Mouse (Mus musculus) limb, embryonic 13.5 days (tissue): ENCODE results near the gene Cyp1a2. TPM values are rescaled to one million over a fixed set of nuclear protein-coding genes. Genes with fewer than 3 reads are reported as not detected.

ENCODE experiments used
- ATAC-seq: fragments of 200-750 bp; cut with Nextera tagmentation; 2 replicates; pipeline ENCODE4 v1.8.0; 2017; ENCODE audit warnings: low read depth, moderate number of reproducible peaks, moderate TSS enrichment; ENCODE audit not compliant: low FRiP score
- H3K27ac ChIP-seq: fragments of 300-500 bp; sonication (generic); 2 replicates; pipeline ENCODE4 v1.5.1; 2015; ENCODE audit warnings: inconsistent platforms, mild to moderate bottlenecking, moderate library complexity
- H3K27me3 ChIP-seq: fragments of 300-500 bp; sonication (generic); 2 replicates; pipeline ENCODE4 v1.6.1; 2015; ENCODE audit warnings: mild to moderate bottlenecking, inconsistent platforms
- H3K36me3 ChIP-seq: fragments of 300-500 bp; sonication (generic); 2 replicates; pipeline ENCODE4 v1.6.1; 2015; ENCODE audit warnings: inconsistent platforms, mild to moderate bottlenecking, moderate library complexity
- H3K4me1 ChIP-seq: fragments of 300-500 bp; sonication (generic); 2 replicates; pipeline ENCODE4 v1.6.1; 2015; ENCODE audit warnings: inconsistent platforms
- H3K4me2 ChIP-seq: fragments of 300-500 bp; sonication (generic); replicated peaks from 2 replicates; pipeline ENCODE4 v1.6.1; 2015; ENCODE audit warnings: inconsistent platforms, mild to moderate bottlenecking, moderate library complexity
- H3K4me3 ChIP-seq: fragments of 300-500 bp; sonication (generic); 2 replicates; pipeline ENCODE4 v1.5.1; 2015; ENCODE audit warnings: moderate library complexity, mild to moderate bottlenecking, inconsistent platforms
- H3K9ac ChIP-seq: fragments of 300-500 bp; sonication (generic); 2 replicates; pipeline ENCODE4 v1.6.1; 2015; ENCODE audit warnings: mild to moderate bottlenecking, inconsistent platforms
- H3K9me3 ChIP-seq: fragments of 300-500 bp; sonication (generic); 2 replicates; pipeline ENCODE4 v1.6.1; 2016; ENCODE audit warnings: inconsistent platforms
- WGBS: fragments of 180-500 bp; shearing (Covaris S2); methylation state at CpG from one replicate; pipeline ENCODE4 v1.1.7; 2015; 5-methylcytosine and 5-hydroxymethylcytosine counted together
- polyA plus RNA-seq: library from polyadenylated mRNA; unstranded; fragments of >200 nt; fragmentation: Nextera tagmentation; extraction: Ambion mirVana; gene quantifications from 2 replicates; pipeline ENCODE4 v1.2.1, GENCODE M21; 2015

Gene Cyp1a2
- polyA plus RNA-seq, 1 experiment from 2014 or later: not detected

- WGBS: 77% methylated on average over 3 of the region's 3 CpGs
- Histone ChIP-seq H3K9ac (no peak overlapping the region), H3K4me3 (no peak overlapping the region), H3K36me3 (no peaks in the 10 kb centered on the region), H3K4me1 (no peaks in the 10 kb centered on the region), H3K9me3 (no peaks in the 10 kb centered on the region), H3K27ac (no peak overlapping the region), H3K27me3 (no peaks in the 10 kb centered on the region), H3K4me2 (no peak overlapping the region)
- ATAC-seq: no peak
Measured at GRCm38 (mm10) chr9:57669566-57669965, 13.9 kb downstream of the Cyp1a2 start.

- no peak overlapping the region for H3K9ac ChIP-seq
- no peak for ATAC-seq
- H3K4me1 ChIP-seq: no peaks in the 10 kb centered on the region
Measured at GRCm38 (mm10) chr9:57668277-57668676, 15.2 kb downstream of the Cyp1a2 start.

GRCm38 (mm10) chr9:57667817-57668216, 15.7 kb downstream of the Cyp1a2 start:
- no peaks in the 10 kb centered on the region for H3K9me3 ChIP-seq
- no peak overlapping the region for H3K9ac ChIP-seq
- no peaks in the 10 kb centered on the region for H3K36me3 ChIP-seq
- H3K4me1 ChIP-seq: no peaks in the 10 kb centered on the region
- no peak overlapping the region for H3K4me2 ChIP-seq
- no peak overlapping the region for H3K27ac ChIP-seq
- no peaks in the 10 kb centered on the region for H3K27me3 ChIP-seq
- WGBS: 72% methylated on average over 11 of the region's 11 CpGs
- no peak overlapping the region for H3K4me3 ChIP-seq
- no peak for ATAC-seq

More at GRCm38 (mm10) chr9:57668277-57668676, 15.2 kb downstream of the Cyp1a2 start:
- Histone ChIP-seq H3K4me3 (no peak overlapping the region), H3K27ac (no peak overlapping the region), H3K4me2 (no peak overlapping the region), H3K36me3 (no peaks in the 10 kb centered on the region), H3K27me3 (no peaks in the 10 kb centered on the region), H3K9me3 (no peaks in the 10 kb centered on the region)
- WGBS: 25% methylated on average over 1 of the region's 1 CpGs

- no peaks in the 10 kb centered on the region for H3K36me3 ChIP-seq
Measured at GRCm38 (mm10) chr9:57667136-57667535, 16.4 kb downstream of the Cyp1a2 start.

GRCm38 (mm10) chr9:57666536-57666935, 17.0 kb downstream of the Cyp1a2 start:
- Histone ChIP-seq H3K27me3 (no peaks in the 10 kb centered on the region), H3K4me1 (no peaks in the 10 kb centered on the region), H3K4me2 (no peak overlapping the region), H3K36me3 (no peaks in the 10 kb centered on the region), H3K27ac (no peak overlapping the region), H3K9ac (no peak overlapping the region), H3K4me3 (no peak overlapping the region), H3K9me3 (no peaks in the 10 kb centered on the region)
- 81% methylated on average over 8 of the region's 8 CpGs for WGBS
- no peak for ATAC-seq

More at GRCm38 (mm10) chr9:57667136-57667535, 16.4 kb downstream of the Cyp1a2 start:
- Histone ChIP-seq H3K9me3 (no peaks in the 10 kb centered on the region), H3K4me3 (no peak overlapping the region), H3K4me2 (no peak overlapping the region), H3K27me3 (no peaks in the 10 kb centered on the region), H3K27ac (no peak overlapping the region), H3K4me1 (no peaks in the 10 kb centered on the region), H3K9ac (no peak overlapping the region)
- WGBS: 73% methylated on average over 3 of the region's 3 CpGs
- ATAC-seq: no peak

GRCm38 (mm10) chr9:57664616-57665015, 18.9 kb downstream of the Cyp1a2 start:
- Histone ChIP-seq H3K27me3 (no peaks in the 10 kb centered on the region), H3K4me3 (no peak overlapping the region), H3K4me2 (no peak overlapping the region), H3K9ac (no peak overlapping the region), H3K4me1 (no peaks in the 10 kb centered on the region), H3K36me3 (no peaks in the 10 kb centered on the region), H3K9me3 (no peaks in the 10 kb centered on the region), H3K27ac (no peak overlapping the region)
- WGBS: 61% methylated on average over 7 of the region's 7 CpGs
- ATAC-seq: no peak

GRCm38 (mm10) chr9:57661552-57661951, 22.0 kb downstream of the Cyp1a2 start:
- no peak overlapping the region for H3K27ac ChIP-seq
- H3K9ac ChIP-seq: no peak overlapping the region
- H3K9me3 ChIP-seq: no peaks in the 10 kb centered on the region
- no peaks in the 10 kb centered on the region for H3K4me1 ChIP-seq
- no peaks in the 10 kb centered on the region for H3K27me3 ChIP-seq
- no peaks in the 10 kb centered on the region for H3K36me3 ChIP-seq
- WGBS: 67% methylated on average over 3 of the region's 3 CpGs
- no peak overlapping the region for H3K4me3 ChIP-seq
- ATAC-seq: no peak
- H3K4me2 ChIP-seq: no peak overlapping the region

- H3K27me3 ChIP-seq: no peaks in the 10 kb centered on the region
- no peak for ATAC-seq
- no peak overlapping the region for H3K9ac ChIP-seq
- 72% methylated on average over 6 of the region's 6 CpGs for whole genome bisulfite sequencing
- no peaks in the 10 kb centered on the region for H3K9me3 ChIP-seq
- no peak overlapping the region for H3K4me3 ChIP-seq
- no peaks in the 10 kb centered on the region for H3K36me3 ChIP-seq
- no peak overlapping the region for H3K4me2 ChIP-seq
- no peak overlapping the region for H3K27ac ChIP-seq
- H3K4me1 ChIP-seq: no peaks in the 10 kb centered on the region
Measured at GRCm38 (mm10) chr9:57660501-57660900, 23.0 kb downstream of the Cyp1a2 start.

GRCm38 (mm10) chr9:57659774-57660173, 23.7 kb downstream of the Cyp1a2 start:
- no peak overlapping the region for H3K4me3 ChIP-seq
- H3K27ac ChIP-seq: no peak overlapping the region
- no peaks in the 10 kb centered on the region for H3K4me1 ChIP-seq
- H3K4me2 ChIP-seq: no peak overlapping the region
- no peak overlapping the region; the same call in 1 of the 2 replicates for H3K9ac ChIP-seq
- ATAC-seq: no peak; the same call in 1 of the 2 replicates
- no peaks in the 10 kb centered on the region for H3K36me3 ChIP-seq
- peaks cover 4% of the 10 kb centered on the region for H3K27me3 ChIP-seq
- H3K9me3 ChIP-seq: no peaks in the 10 kb centered on the region
- 29% methylated on average over 4 of the region's 4 CpGs for WGBS

GRCm38 (mm10) chr9:57658970-57659369, 24.5 kb downstream of the Cyp1a2 start:
- Histone ChIP-seq H3K27ac (no peak overlapping the region), H3K9ac (no peak overlapping the region; the same call in 1 of the 2 replicates), H3K9me3 (no peaks in the 10 kb centered on the region), H3K4me2 (no peak overlapping the region), H3K27me3 (peaks cover 12% of the 10 kb centered on the region), H3K4me1 (no peaks in the 10 kb centered on the region), H3K36me3 (no peaks in the 10 kb centered on the region), H3K4me3 (no peak overlapping the region)
- no peak for ATAC-seq
- 81% methylated on average over 4 of the region's 4 CpGs for WGBS

- 50% methylated on average over 4 of the region's 4 CpGs for WGBS
- H3K36me3 ChIP-seq: no peaks in the 10 kb centered on the region
- H3K27me3 ChIP-seq: peaks cover 23% of the 10 kb centered on the region
- H3K4me2 ChIP-seq: no peak overlapping the region
- no peak overlapping the region for H3K4me3 ChIP-seq
- ATAC-seq: no peak
- H3K27ac ChIP-seq: no peak overlapping the region
- no peak overlapping the region for H3K9ac ChIP-seq
- no peaks in the 10 kb centered on the region for H3K4me1 ChIP-seq
- no peaks in the 10 kb centered on the region for H3K9me3 ChIP-seq
Measured at GRCm38 (mm10) chr9:57657843-57658242, 25.7 kb downstream of the Cyp1a2 start.

GRCm38 (mm10) chr9:57656631-57657350, 26.7 kb downstream of the Cyp1a2 start:
- Histone ChIP-seq H3K27me3 (peaks cover 27% of the 10 kb centered on the region), H3K4me3 (no peak overlapping the region), H3K9ac (no peak overlapping the region), H3K27ac (no peak overlapping the region), H3K9me3 (no peaks in the 10 kb centered on the region), H3K4me2 (no peak overlapping the region), H3K36me3 (no peaks in the 10 kb centered on the region), H3K4me1 (no peaks in the 10 kb centered on the region)
- WGBS: 84% methylated on average over 19 of the region's 19 CpGs
- no peak for ATAC-seq

- WGBS: under 1% methylated on average over 11 of the region's 11 CpGs
- ATAC-seq: peak; percentile 84
Measured at GRCm38 (mm10) chr9:57655749-57656148, 27.8 kb downstream of the Cyp1a2 start.

More at GRCm38 (mm10) chr9:57655749-57656148, 27.8 kb downstream of the Cyp1a2 start:
- Histone ChIP-seq H3K4me1 (peaks cover 6% of the 10 kb centered on the region), H3K4me3 (peak overlapping the region; percentile 18; the same call in 1 of the 2 replicates), H3K4me2 (peak overlapping the region; percentile 60), H3K9ac (peak overlapping the region; percentile 54), H3K27ac (no peak overlapping the region), H3K27me3 (peaks cover 27% of the 10 kb centered on the region), H3K36me3 (no peaks in the 10 kb centered on the region), H3K9me3 (no peaks in the 10 kb centered on the region)
